Mouse (Mus musculus) spleen, postnatal 4 days (tissue): ENCODE results near the gene Gpld1.

Source experiments
- DNase-seq, 2 experiments: peaks; one replicate each; pipeline ENCODE4 v3.0.0; 2022; ENCODE audit warnings: low spot score in 2 of 2

Gene Gpld1

DNA sequence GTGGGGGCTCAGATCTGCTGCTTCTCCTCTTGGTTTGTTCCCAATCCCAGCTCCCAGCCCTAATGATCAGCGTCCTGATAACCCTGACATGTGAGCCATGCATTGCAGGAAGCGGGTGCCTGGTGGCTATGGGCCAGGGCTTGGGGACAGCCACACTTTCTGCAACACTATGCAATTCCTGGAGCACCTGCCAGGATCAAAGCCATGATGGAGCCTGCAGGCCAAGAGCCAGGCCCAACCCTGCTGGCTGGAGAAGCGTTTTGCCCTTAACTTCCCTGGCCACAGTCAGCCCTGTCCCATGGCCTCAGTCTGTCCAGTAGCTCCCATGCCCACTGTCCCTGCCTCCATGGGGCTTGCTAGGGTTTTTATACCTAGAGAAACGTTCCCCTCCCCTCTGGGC lies 79.4 kb downstream of the Gpld1 start:
- peak in 1 of 2 experiments; percentile 52 for DNase-seq

DNA sequence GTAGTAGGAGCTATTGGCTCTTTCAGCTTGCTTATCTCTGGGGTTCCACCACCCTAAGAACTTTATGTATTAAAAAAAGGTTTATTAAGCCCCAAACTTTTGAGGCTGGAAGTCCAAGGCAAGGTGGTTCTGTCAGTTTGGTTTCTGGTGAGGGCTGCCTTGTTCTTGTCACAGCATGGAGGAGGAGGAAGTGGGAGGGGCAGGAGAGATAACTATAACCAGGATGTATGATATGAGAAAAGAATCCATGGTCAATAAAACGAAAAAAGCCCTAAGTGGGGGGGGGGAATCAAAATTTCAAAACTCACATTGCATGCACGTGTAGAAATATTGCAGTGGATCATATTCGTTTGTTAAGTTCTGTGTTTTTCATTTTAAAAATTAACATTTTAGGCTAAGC lies 80.2 kb downstream of the Gpld1 start:
- DNase-seq, result no peak

DNA sequence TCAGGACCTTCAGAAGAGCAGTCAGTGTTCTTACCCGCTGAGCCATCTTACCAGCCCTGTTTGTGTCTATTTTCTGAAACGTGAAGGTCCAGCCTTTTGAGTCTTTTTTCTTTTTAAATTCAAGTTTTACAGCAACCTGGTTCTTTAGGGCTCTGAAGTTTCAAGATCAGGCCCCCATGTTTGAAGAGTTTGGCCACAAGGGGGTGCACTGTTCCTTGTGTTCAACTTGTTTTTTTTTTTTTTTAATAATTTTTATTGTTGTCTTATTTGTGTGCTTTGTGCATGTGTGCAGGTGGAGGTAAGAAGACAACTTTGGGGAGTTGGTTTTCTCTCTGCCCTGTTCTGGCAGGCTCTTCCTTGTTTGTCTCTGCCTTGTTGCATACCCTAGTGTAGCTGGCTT lies 81.7 kb downstream of the Gpld1 start:
- DNase-seq, result peak in 1 of 2 experiments; percentile 64

DNA sequence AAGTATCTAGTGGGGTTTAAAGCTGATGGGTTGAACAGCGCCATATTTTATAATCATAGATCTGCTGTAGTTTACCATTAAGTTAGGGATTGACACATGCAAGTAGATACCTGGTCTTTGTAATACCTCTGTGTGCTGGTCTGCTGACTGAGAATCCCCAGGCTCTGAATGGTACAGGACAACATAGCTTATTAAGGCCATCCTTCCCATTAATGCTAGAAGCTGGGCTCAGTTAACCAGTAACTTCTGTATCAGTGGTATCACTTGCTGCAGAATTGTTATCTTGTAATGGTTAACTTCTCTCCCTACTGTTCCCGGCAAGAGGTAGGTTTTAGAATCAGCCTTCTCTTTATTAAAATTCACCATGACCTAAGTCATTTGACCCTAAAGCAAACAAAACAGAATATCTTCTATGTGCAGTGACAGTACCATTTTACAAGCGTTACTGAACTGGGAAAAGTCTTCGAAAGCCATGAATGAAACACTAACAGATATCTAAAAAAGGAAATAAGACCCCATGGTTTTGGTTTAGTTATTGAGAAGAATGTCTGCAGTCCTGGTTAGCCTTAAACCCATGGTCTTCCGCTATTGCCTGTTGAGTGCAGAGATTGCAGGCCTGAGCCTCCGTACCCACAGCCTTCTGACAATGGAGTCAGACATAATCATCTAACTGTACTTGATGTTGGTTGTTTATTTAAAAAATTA lies 83.6 kb downstream of the Gpld1 start:
- no peak for DNase-seq

DNA sequence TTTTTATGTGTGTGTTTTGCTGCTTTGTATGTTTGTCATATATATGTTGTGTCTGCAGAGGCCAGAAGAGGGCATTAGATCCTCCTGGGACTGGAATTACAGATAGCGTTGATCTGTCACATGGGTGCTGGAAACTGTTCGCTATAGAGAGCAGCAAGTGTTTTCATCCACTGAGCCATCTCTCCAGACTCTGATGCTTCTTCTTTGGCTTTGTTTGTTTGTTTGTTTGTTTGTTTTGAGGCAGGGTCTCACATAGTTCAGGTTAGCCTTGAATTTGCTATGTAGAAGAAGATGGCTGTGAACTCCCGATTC lies 84.1 kb downstream of the Gpld1 start:
- DNase-seq, result peak in 1 of 2 experiments; percentile 28

DNA sequence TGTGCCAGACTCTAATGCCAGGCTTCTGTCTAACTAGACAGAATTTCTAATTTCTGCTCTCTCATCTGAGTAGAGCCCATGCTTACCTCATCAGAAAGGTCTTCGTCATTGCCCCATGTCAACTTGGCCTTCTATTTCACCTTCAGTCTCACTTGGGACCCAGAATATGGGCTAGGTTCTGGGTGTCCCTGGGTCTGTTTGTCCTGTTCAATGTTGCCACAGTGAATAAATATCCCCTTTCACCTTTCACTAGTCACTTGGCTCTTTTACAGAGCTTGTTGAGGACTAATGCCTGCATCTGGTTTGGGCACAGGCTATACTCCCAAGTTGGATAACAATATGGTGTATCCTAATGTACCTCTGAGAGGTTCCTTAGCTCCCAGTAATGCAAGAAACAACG lies 96.5 kb downstream of the Gpld1 start:
- peak in 1 of 2 experiments; percentile 11 for DNase-seq
